Mouse (Mus musculus): Measurements from ENCODE around the gene Adra1d. TPM values are rescaled to one million over a fixed set of nuclear protein-coding genes. Genes with fewer than 3 reads are reported as not detected.

The Adra1d gene
- polyA plus RNA-seq, 1 experiment from 2014 or later, result not detected

GRCm38 (mm10) chr2:131517550-131517949, 44.5 kb downstream of the Adra1d start:
- Histone ChIP-seq H3K79me2 (ENCODE audit: inconsistent target) (peaks cover 38% of the 10 kb centered on the region), H3K27ac (peak overlapping the region; percentile 27), H3K36me3 (ENCODE audit: inconsistent target) (peaks cover 38% of the 10 kb centered on the region), H3K4me3 (ENCODE audit: inconsistent target) (no peak overlapping the region)
- WGBS (ENCODE audit: missing documents), result 74% methylated on average over 4 of the region's 4 CpGs

- no peak overlapping the region for H3K27ac ChIP-seq
- WGBS (ENCODE audit: missing documents), result 90% methylated on average over 4 of the region's 4 CpGs
- no peak overlapping the region for H3K4me3 ChIP-seq (ENCODE audit: inconsistent target)
- peaks cover 68% of the 10 kb centered on the region for H3K79me2 ChIP-seq (ENCODE audit: inconsistent target)
- peaks cover 10% of the 10 kb centered on the region for H3K36me3 ChIP-seq (ENCODE audit: inconsistent target)
Observed at GRCm38 (mm10) chr2:131514055-131514621, 47.9 kb downstream of the Adra1d start.

GRCm38 (mm10) chr2:131513477-131513876, 48.6 kb downstream of the Adra1d start:
- no peak overlapping the region for H3K4me3 ChIP-seq (ENCODE audit: inconsistent target)
- H3K36me3 ChIP-seq (ENCODE audit: inconsistent target), result peaks cover 10% of the 10 kb centered on the region
- no peak overlapping the region for H3K27ac ChIP-seq
- WGBS (ENCODE audit: missing documents), result 67% methylated on average over 2 of the region's 2 CpGs
- H3K79me2 ChIP-seq (ENCODE audit: inconsistent target), result peaks cover 75% of the 10 kb centered on the region

- Histone ChIP-seq H3K4me3 (ENCODE audit: inconsistent target) (no peak overlapping the region), H3K27ac (peak overlapping the region; percentile 63), H3K79me2 (ENCODE audit: inconsistent target) (peaks cover 95% of the 10 kb centered on the region), H3K36me3 (ENCODE audit: inconsistent target) (0 out of 2 replicates have a peak, but pooled peaks cover 3% of the 10 kb centered on the region)
- 80% methylated on average over 5 of the region's 5 CpGs for whole genome bisulfite sequencing (ENCODE audit: missing documents)
Observed at GRCm38 (mm10) chr2:131510531-131510930, 51.6 kb downstream of the Adra1d start.

- Histone ChIP-seq H3K4me3 (ENCODE audit: inconsistent target) (no peak overlapping the region), H3K27ac (peak overlapping the region; percentile 63), H3K36me3 (ENCODE audit: inconsistent target) (0 out of 2 replicates have a peak, but pooled peaks cover 3% of the 10 kb centered on the region), H3K79me2 (ENCODE audit: inconsistent target) (peaks cover 95% of the 10 kb centered on the region)
- 2% methylated on average over 17 of the region's 17 CpGs for WGBS (ENCODE audit: missing documents)
Observed at GRCm38 (mm10) chr2:131509671-131510313, 52.3 kb downstream of the Adra1d start.

GRCm38 (mm10) chr2:131508501-131508900, 53.6 kb downstream of the Adra1d start:
- H3K4me3 ChIP-seq (ENCODE audit: inconsistent target), result no peak overlapping the region
- WGBS (ENCODE audit: missing documents), result 73% methylated on average over 2 of the region's 2 CpGs
- H3K27ac ChIP-seq, result no peak overlapping the region
- H3K36me3 ChIP-seq (ENCODE audit: inconsistent target), result 0 out of 2 replicates have a peak, but pooled peaks cover 3% of the 10 kb centered on the region
- H3K79me2 ChIP-seq (ENCODE audit: inconsistent target), result peaks cover 96% of the 10 kb centered on the region

GRCm38 (mm10) chr2:131506358-131506757, 55.7 kb downstream of the Adra1d start:
- no peak overlapping the region for H3K4me3 ChIP-seq (ENCODE audit: inconsistent target)
- no peaks in the 10 kb centered on the region for H3K36me3 ChIP-seq (ENCODE audit: inconsistent target)
- 95% methylated on average over 3 of the region's 3 CpGs for WGBS (ENCODE audit: missing documents)
- H3K27ac ChIP-seq, result peak overlapping the region; percentile 37
- H3K79me2 ChIP-seq (ENCODE audit: inconsistent target), result peaks cover 96% of the 10 kb centered on the region

- Histone ChIP-seq H3K36me3 (ENCODE audit: inconsistent target) (no peaks in the 10 kb centered on the region), H3K79me2 (ENCODE audit: inconsistent target) (peaks cover 96% of the 10 kb centered on the region), H3K27ac (0 out of 2 replicates have a peak overlapping the region, but pooled peaks have one; percentile 37), H3K4me3 (ENCODE audit: inconsistent target) (no peak overlapping the region)
Observed at GRCm38 (mm10) chr2:131505431-131505830, 56.7 kb downstream of the Adra1d start.

- Histone ChIP-seq H3K4me3 (ENCODE audit: inconsistent target) (no peak overlapping the region), H3K27ac (peak overlapping the region; percentile 83), H3K79me2 (ENCODE audit: inconsistent target) (peaks cover 100% of the 10 kb centered on the region), H3K36me3 (ENCODE audit: inconsistent target) (no peaks in the 10 kb centered on the region)
- 84% methylated on average over 3 of the region's 5 CpGs for WGBS (ENCODE audit: missing documents)
Observed at GRCm38 (mm10) chr2:131502561-131502960, 59.5 kb downstream of the Adra1d start.

GRCm38 (mm10) chr2:131501886-131502285, 60.2 kb downstream of the Adra1d start:
- peak overlapping the region; percentile 83 for H3K27ac ChIP-seq
- 65% methylated on average over 5 of the region's 5 CpGs for WGBS (ENCODE audit: missing documents)
- H3K79me2 ChIP-seq (ENCODE audit: inconsistent target), result peaks cover 100% of the 10 kb centered on the region
- H3K36me3 ChIP-seq (ENCODE audit: inconsistent target), result no peaks in the 10 kb centered on the region
- no peak overlapping the region for H3K4me3 ChIP-seq (ENCODE audit: inconsistent target)

GRCm38 (mm10) chr2:131499290-131499845, 62.7 kb downstream of the Adra1d start:
- no peak overlapping the region for H3K27ac ChIP-seq
- H3K36me3 ChIP-seq (ENCODE audit: inconsistent target), result no peaks in the 10 kb centered on the region
- 87% methylated on average over 5 of the region's 5 CpGs for WGBS (ENCODE audit: missing documents)
- H3K79me2 ChIP-seq (ENCODE audit: inconsistent target), result peaks cover 100% of the 10 kb centered on the region
- no peak overlapping the region for H3K4me3 ChIP-seq (ENCODE audit: inconsistent target)

GRCm38 (mm10) chr2:131498219-131498618, 63.9 kb downstream of the Adra1d start:
- WGBS (ENCODE audit: missing documents), result 93% methylated on average over 6 of the region's 7 CpGs
- H3K79me2 ChIP-seq (ENCODE audit: inconsistent target), result peaks cover 100% of the 10 kb centered on the region
- H3K4me3 ChIP-seq (ENCODE audit: inconsistent target), result no peak overlapping the region
- no peaks in the 10 kb centered on the region for H3K36me3 ChIP-seq (ENCODE audit: inconsistent target)
- no peak overlapping the region for H3K27ac ChIP-seq

GRCm38 (mm10) chr2:131497224-131497856, 64.7 kb downstream of the Adra1d start:
- 93% methylated on average over 4 of the region's 4 CpGs for WGBS (ENCODE audit: missing documents)
- Histone ChIP-seq H3K36me3 (ENCODE audit: inconsistent target) (no peaks in the 10 kb centered on the region), H3K79me2 (ENCODE audit: inconsistent target) (peaks cover 100% of the 10 kb centered on the region), H3K27ac (no peak overlapping the region), H3K4me3 (ENCODE audit: inconsistent target) (no peak overlapping the region)

- peaks cover 90% of the 10 kb centered on the region for H3K79me2 ChIP-seq (ENCODE audit: inconsistent target)
- WGBS (ENCODE audit: missing documents), result 89% methylated on average over 5 of the region's 5 CpGs
- H3K4me3 ChIP-seq (ENCODE audit: inconsistent target), result no peak overlapping the region
- H3K27ac ChIP-seq, result no peak overlapping the region
- H3K36me3 ChIP-seq (ENCODE audit: inconsistent target), result no peaks in the 10 kb centered on the region
Observed at GRCm38 (mm10) chr2:131496125-131496820, 65.8 kb downstream of the Adra1d start.
